Mouse (Mus musculus) cerebellum, adult 18-20 months (tissue): ENCODE results near the gene Sf1.

Experiments used
- DNase-seq, 2 experiments: peaks; one replicate each; pipeline ENCODE4 v3.0.0; 2021

Gene Sf1

GRCm38 (mm10) chr19:6341453-6342077, 21.9 kb upstream of the Sf1 start:
- DNase-seq, result no peak

DNA sequence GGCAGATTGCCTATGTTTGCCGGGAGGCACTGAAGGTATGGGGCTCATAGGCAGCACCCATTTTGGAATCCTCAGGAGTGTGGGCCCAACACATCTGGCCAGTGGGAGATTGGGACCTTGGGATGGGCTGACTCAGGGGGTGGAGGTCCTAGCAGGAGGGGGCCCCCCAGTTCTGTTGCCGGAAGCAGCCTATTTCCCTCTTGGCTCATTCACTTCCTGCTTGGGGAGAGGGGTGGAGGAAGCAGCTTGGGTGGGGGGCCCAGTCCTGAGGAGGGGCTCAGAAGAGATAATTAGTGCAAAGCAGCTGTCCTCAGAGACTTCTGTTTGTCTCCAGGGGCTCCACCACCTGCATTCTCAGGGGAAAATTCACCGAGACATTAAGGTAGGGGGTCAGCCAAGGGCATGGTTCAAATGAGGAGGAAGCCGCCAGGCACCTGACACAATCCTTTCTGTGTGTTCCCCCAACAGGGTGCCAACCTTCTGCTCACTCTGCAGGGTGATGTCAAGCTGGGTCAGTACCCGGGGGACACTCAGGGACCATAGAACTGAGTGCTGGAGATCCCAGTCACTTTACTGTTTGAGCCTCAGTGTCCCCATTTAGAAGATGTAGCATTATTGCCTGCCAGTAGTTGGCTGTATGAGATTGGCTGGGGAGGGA, 21.1 kb upstream of the Sf1 start:
- DNase-seq, result no peak

GRCm38 (mm10) chr19:6343066-6343925, 20.2 kb upstream of the Sf1 start:
- DNase-seq, result no peak

GRCm38 (mm10) chr19:6343996-6344395, 19.5 kb upstream of the Sf1 start:
- peak; percentile 52 to 69 for DNase-seq

DNA sequence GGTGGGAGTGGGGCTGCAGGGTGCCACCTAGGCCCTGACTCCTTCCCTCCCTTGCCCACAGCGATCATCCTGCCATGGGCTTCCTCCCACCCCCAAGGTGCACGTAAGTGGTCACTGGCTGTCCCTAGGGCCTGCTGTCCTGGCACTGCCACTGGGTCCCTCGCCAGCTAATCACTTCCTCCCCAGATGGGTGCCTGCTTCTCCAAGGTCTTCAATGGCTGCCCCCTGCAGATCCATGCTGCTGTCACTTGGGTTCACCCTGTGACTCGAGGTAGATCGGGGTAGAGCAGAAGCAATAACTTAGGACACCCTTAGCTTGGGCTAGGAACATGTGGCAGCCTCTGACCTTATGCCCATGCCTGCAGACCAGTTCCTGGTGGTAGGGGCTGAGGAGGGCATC, 17.5 kb upstream of the Sf1 start:
- DNase-seq, result no peak

- no peak for DNase-seq
Measured at GRCm38 (mm10) chr19:6346661-6347060, 16.8 kb upstream of the Sf1 start.

DNA sequence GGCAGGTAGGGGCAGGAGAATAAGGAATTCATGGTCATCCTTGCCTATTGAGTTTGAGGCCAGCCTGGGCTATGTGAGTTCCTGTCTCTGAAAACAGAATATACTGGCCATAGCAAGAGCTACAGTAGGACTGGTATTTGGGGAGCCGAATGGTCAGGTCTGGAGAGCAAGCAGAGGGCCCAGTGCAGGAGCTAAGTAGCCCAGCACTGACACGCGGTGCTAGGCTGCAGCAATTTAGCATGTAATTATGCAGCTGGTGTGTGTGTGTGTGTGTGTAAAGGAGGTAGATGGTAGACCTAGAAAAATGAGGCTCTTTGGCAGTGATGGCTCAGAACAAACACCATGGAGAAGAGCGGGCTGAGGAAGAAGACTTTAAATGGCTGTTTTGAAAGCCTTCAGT, 15.9 kb upstream of the Sf1 start:
- no peak for DNase-seq

DNA sequence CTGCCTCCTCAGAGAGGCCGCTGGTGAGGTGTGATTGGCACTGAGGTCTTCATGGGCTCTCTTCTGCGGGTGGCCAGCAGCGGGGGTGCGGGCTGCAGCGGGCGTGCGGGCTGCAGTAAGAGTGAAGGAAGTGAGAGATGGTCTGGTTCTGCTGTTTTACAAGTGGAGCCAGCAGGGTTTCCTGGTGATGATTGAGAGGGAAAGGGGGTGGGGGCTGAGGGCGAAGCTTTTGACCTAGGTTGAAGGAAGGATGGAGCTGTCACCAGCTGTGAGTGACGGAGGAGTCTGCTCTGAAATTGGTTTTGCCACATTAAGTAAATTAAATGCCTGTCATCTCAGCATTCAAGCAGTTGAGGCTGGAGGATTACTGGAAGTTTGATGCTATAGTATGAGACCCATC, 14.8 kb upstream of the Sf1 start:
- no peak for DNase-seq

DNA sequence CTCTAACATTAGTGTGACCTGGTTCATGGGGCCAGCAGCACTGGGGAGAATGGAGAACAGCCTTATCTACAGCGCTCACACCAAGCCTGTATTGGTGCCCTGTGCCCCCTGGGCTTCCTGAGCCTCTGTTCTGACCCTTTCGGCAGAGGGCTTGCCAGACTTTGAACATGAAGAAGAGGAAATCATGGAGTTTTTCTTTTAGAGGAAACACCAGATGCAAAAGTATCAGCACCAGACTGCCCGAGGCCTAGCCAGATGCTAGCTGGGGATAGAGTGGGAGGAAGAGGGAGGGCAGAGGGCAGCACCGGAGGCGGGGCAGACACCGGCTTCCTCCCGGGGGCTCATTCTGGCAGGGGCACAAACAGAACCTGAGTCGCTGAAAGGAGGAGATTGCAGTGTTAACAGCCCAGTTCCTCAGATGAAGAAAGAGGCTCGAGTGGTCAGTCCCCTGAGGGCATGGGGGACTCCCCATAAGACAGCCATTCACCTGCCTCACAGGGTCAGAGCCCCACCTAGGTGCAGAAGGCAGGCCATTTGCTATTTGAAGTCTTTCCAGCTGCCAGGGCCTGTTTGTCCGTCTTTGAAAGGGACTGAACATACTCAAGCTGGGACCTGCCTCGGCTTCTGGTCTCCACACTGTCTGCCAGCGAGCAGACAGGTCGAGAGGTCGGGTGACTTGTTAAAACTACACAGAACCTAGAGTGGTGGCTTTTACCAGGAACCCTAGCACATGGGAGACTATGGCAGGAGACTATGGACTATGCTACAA, 14.1 kb upstream of the Sf1 start:
- DNase-seq, result no peak

DNA sequence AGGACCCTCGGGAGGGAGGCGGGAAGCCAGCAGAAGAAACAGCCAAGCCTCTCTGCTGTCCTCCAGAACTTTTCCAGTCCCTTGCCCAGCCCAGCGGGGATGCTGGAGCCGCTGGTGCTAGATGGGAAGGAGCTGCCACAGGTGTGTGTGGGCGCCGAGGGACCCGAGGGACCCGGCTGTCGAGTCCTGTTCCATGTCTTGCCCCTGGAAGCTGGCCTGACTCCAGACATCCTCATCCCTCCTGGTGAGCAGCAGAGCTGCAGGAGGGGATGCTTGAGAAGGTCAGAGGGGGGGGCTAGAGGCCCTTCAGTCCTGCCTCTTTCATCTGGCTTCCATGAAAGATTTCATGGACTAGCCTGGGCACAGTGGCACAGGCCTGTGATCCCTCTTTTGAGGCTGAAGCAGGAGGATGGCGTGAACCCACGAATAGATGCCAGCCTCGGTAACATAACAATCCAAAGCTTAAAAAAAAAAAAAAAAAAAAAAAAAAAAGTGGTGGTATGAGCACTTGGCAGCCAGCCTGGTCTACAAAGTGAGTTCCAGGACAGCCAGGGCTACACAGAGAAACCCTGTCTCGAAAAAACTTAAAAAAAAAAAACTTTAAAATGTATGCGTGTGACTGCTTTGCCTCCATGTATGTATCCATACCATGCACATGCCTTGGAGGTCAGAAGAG, 11.9 kb upstream of the Sf1 start:
- no peak for DNase-seq

GRCm38 (mm10) chr19:6352107-6352505, 11.4 kb upstream of the Sf1 start:
- no peak for DNase-seq

DNA sequence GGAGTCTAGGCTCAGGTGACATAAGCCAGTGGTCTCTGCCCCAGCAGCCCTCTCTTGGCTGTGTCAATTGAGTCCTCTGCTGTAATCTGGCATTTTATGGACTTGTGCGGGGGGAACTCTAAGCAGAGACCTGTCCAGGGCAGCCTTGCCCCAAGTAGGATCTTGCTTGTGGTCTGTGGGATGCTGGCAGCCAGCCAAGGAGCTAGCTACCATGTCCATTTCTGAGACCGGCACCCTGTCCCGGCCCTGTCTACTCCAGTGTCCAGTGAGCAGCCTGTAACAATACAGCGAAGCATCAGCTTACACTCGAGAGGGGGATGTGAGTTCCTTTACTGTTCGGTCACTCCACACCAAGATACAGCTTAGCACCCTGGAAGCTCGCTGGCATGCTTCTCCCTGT, 9.5 kb upstream of the Sf1 start:
- peak in 1 of 2 experiments; percentile 33 for DNase-seq

DNA sequence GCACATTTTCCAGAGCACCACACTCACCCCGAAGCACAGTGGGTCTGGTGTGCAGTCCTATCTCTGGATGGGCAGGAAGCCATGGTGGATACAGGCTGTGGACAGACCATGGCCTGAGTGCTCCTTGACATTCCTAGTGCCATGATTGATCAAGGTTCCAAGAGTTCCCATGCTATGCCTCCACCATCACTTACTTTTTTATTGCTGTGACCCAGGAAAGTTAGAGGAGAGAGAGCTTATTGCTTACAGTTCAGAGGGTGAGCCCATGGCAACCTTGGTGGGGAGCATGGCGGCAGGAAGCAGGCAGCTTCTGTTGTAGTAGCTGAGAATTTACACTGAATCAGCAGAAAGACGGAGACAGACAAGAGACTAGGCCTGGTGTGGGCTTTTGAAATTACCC, 2.2 kb upstream of the Sf1 start:
- DNase-seq, result no peak

GRCm38 (mm10) chr19:6363091-6363410, 439 bp upstream of the Sf1 start:
- DNase-seq, result no peak

- DNase-seq, result peak; percentile 93 to 97
Measured at GRCm38 (mm10) chr19:6364317-6364725, 831 bp downstream of the Sf1 start.

GRCm38 (mm10) chr19:6364842-6365241, 1.4 kb downstream of the Sf1 start:
- DNase-seq, result no peak

DNA sequence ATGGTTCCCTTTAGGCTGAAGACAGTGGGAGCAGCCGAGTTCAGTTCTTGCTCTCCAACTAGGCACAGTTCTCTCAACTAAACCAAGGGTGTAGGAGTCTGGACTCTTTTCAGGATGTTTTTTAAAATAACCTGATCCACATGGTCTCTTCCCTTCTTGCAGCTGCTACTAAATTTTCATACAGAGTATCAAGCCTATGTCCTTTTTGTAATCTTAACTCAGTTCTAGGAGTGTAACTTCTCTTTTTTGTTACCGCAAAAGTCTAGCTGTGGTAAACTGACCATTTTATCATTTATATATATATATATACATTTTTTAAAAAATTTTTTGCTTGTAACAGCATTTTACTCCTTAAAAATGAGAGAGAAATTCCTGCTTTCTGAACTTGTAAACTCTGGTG, 6.7 kb downstream of the Sf1 start:
- DNase-seq, result no peak

- DNase-seq, result no peak
Measured at GRCm38 (mm10) chr19:6372433-6372832, 8.9 kb downstream of the Sf1 start.

GRCm38 (mm10) chr19:6373539-6374400, 10.3 kb downstream of the Sf1 start:
- peak; percentile 80 to 87 for DNase-seq

GRCm38 (mm10) chr19:6374571-6374970, 11.1 kb downstream of the Sf1 start:
- DNase-seq, result no peak

DNA sequence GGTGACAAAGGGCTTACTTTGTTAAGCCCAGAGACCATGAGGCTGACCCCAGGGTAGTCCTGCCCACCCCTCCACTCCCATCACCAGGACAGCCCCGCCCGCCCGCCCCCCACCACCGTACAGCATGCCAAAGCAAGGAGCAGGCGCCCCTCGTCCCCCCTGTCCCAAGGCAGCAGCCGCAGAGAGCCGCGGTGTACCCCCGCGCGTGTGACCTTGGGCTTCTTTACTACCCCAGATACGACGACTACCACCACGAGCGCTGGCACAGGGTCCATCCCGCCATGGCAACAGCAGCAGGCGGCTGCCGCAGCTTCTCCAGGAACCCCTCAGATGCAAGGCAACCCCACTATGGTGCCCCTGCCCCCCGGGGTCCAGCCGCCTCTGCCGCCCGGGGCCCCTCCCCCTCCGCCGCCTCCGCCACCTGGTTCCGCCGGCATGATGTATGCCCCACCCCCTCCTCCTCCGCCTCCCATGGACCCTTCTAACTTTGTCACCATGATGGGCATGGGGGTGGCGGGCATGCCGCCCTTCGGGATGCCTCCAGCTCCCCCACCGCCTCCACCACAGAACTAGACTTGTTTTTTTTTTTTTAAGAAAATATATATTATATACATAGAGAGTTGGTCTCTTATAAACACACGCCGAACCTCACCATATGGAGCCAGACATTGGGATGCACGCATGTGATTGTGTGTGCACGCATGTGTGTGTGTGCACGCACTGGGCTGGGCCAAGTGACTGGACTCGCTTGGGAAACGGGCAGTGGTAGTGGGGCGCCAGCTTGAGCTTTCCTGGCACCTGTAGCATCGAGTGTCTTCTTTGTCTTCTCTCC, 12.1 kb downstream of the Sf1 start:
- no peak for DNase-seq
